Mouse (Mus musculus) ZHBTc4 (cell line): ENCODE data around the gene Bicra.

Experiments
- DNase-seq: peaks from one replicate; pipeline ENCODE4 v3.0.0-alpha.2; 2011; ENCODE audit warnings: low read depth, low spot score

The Bicra gene

DNA sequence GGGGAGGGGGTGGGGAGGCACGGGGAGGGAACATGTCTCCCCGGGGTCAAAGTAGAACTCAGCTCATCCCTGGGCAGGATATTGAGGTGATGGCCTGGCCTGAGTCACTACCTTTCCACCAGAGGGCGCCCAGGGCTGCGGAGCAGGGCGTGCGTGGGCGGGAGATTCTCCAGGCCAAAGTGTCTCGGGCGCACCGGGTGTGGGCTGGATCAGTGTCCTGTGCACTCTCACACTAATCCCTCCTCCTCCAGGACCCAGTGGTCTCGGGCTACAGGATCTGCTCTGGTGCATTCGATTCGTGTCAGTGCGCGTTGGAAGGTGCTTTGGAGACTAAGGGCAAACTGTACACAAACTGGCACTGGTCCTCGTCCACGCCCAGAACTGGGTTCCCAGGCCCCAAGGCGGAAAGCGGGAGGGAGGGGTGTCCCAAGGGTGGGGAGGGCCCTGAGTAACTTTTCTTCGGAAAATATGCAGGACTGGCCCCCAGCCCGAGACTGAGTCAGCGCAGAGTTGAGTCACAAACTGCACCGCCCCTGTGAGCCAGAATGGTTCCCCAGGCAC lies 99.3 kb downstream of the Bicra start:
- peak; percentile 96 for DNase-seq

DNA sequence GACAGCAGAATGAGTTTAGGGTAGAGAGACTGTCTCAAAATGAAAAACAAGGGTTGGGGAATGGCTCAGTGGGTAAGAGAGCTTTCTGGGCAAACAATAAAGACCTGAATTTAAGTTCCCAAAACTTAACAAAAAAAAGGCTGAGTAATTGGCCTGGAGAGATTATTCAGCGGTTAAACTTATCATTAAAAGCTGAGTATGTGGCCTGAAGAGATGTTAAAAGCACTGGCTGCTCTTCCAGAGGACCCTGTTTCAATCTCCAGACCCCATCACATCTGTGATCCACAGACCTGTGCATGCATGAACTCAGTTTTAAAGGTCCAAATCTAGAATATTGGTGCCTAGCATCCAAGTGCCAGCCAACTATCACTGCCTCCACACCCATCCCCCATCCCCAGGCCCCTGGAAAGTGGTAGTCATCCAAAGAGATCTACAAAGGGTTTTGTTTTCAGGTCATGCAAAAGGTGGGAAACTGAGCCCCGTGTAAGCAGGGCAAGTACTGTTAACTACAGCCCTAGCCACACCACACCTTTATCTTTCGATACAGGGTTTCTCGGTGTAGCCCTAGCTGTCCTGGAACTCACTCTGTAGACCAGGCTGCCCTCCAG lies 100.0 kb downstream of the Bicra start:
- DNase-seq: no peak

DNA sequence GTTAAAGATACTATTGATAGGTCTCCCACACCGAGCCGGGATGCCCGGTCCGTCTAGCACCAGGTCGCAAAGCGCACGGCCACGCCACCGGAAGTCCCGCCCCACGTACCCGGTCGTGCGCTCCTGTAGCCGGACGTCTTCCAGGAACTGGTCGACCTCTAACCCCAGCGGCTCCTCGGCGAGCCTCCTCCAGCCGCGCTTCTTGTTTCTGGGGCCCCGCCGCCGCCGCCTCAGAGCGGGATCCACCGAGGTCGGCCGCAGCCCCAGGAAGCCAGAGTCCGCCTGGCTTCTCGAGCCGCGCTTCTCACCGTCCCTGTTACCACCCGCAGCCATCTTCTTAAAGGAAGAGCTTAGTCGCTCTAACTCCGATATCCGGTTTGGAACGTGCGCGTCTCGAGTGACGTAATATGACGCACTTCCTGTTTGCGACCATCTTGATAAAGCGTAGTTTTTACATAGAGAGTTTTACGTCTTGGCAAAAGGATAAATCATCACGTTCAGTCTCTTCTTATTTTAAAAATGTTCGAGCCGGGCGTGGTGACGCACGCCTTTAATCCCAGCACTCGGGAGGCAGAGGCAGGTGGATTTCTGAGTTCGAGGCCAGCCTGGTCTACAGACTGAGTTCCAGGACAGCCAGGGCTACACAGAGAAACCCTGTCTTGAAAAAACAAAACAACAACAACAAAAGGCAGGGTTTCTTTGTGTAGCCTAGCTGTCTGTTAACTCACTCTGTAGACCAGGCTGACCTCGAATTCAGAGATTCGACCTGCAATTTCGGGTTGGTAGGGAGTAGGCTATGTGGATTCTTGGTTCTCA lies 101.8 kb downstream of the Bicra start, which contains the start of gene Nop53:
TSS of gene Nop53 (minus strand) at position 354 of the 816 bp plus-strand sequence.
- DNase-seq: peak; percentile 97

DNA sequence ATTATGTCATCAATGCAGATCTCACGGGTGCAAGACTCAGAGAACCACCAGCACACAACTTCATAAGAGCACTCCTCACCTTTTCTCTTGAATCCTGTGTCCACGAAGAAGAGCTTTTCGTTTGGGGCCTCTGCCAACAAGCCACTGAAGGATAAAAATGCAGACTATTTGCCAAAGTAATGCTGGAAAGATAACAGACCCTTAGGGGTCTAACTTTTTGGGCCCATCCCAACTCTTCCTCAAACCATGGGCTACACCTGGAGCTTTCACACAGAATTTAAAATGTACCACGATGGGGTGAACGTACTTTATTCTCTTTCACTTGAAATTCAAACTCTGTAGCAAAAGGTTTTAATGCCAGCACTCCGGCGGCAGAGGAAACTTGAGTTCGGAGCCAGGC lies 102.5 kb downstream of the Bicra start:
- DNase-seq: no peak

DNA sequence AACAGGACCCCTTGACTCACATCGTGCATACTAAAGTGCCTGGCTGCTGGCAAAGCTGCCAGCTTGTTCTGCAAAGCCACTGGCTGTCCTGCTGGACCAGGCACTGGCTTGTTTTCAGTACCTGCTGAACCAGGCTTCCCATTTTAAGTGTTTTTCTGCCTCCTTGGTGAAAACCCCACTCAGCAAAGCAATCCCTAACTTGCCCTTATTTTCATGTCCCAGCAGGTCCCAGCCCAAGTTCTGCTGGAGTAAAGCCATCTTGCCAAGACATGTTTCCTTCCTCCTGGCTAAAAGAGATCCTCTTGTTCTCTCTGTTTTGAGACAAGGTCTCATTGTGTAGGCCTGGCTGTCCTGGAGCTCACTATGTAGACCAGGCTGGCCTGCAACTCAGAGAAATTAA lies 103.4 kb downstream of the Bicra start:
- no peak for DNase-seq

DNA sequence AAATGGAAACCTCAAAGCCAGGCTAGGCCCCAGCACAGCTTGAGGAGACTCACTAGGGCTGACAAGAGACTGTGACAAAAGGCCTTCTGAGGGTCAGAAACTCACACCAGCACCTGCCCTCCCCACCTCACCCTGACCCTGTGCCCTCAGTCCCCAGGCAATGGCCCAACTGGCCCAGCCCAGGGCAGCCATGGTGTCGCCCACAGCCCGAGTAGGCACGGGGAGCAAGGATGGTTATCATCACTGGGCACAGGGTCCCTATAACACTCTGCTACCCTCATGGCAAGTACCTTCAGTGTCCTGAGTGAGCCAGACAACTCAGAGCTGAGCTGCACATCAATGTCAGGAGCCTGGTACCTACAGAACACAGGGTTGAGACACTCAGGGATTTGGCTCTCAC lies 109.1 kb downstream of the Bicra start:
- DNase-seq: no peak

DNA sequence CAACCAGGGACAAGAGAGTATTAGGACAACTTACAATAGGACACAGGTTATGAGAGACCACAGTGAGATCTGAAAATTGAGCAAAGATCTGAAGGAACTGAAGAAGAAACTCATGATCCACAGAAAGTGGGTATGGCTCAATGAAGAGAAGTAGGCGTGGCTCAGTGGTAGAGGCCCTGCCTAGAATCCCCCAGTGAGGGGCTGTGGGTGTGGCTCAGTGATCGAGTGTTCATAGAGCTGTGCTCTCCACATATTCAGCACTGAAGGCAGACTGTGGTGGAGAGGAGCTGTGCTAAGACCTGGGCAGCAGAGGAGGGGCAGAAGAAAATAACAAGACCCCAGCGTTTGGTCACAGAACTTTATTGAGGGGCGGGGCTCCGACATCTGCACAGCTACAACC lies 110.2 kb downstream of the Bicra start:
- peak; percentile 71 for DNase-seq

DNA sequence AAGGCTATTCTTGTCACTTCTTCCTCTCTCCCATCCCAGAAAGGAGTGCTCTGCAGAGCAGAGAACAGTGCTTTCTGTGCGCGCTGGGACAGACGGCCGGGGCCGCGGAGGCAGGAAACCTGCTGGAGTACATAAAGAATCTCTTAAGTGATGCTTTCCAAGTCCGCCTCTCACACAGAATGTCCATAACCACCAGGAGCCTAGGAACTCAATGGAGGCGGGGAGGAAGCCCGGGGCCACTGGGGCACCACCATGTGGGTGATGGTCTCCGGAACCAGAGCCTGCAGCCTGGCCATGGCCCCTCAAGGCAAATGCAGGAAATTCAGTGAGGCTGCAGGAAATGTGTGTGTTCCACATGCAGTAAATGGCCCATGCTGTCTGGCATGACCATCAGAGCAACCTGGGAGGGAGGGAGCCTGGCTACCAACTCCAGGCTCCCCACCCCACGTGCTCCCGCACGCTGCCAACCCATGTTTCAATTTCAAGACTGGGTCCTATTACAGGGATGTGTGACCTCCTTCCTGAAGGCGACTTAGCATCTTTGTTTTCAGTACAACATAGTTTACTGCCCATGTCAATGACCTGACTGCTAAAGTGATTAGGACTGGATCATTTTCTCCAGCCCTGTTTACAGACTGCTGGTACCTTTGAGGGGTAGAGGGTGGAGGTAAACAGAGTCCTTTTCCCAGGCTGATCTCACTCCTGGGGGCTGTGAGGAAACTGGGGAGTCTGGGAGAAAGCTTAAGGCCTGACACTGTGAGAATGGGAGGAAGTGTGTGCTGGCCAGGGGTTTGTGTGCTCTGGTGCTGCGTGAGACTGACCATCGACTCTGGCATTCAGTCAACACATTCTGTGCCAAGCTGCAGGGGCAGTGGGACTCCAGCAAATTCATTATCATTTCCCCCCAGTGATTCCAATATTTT lies 114.0 kb downstream of the Bicra start:
- DNase-seq: no peak

DNA sequence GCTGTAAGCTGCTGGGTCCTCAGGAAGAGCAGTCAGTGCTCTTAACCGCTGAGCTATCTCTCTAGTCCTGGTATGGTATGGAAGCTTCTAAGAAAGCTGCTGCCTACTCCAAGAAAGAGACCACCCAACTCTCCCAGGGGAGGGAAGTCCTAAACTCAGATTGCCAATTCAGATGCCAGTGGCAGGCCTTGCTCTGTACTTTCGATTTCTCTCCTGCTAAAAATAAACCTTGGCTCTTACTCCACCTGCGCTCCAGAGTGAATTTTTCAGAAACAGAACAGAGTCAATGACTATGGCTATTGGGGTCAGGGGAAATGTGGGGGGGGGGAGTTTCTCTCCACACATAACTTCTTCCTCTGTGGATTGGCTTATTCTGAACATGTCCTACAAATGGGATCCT lies 116.1 kb downstream of the Bicra start:
- no peak for DNase-seq

DNA sequence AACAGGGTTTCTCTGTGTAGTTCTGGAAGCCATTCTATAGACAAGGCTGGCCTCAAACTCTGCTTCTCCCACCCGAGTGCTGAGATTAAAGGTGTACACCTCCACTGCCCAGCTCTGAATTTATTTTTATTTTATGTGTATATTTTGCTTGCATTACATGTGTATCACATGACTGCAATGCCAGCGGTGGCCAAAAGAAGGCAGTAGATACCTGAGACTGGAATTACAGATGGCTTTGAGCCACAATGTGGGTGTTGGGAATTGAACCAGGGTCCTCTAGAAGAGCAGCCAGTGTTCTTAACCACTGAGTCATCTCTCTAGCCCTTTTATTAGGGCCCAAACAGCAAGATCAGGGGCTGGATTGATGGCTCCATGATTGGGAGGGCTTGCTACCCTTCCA lies 117.2 kb downstream of the Bicra start:
- peak; percentile 67 for DNase-seq

DNA sequence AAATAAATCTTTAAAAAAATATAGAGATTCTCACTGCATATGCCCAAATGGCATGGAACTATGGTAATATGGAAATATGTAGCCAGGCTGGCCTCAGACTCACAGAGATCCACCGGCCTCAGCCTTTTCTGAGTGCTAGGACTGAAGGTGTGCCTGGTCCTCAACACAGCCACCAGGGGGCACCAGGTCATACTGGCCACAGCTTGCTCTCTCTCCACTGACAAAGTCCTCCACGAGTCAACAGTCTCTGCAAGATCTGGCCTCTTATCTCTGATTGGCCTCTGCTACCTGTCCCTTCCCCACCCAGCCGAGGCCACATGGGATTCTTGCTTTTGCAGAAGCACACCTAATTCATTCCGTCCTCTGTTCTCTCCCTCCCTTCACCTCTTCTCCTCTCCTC lies 117.8 kb downstream of the Bicra start:
- peak; percentile 82 for DNase-seq

DNA sequence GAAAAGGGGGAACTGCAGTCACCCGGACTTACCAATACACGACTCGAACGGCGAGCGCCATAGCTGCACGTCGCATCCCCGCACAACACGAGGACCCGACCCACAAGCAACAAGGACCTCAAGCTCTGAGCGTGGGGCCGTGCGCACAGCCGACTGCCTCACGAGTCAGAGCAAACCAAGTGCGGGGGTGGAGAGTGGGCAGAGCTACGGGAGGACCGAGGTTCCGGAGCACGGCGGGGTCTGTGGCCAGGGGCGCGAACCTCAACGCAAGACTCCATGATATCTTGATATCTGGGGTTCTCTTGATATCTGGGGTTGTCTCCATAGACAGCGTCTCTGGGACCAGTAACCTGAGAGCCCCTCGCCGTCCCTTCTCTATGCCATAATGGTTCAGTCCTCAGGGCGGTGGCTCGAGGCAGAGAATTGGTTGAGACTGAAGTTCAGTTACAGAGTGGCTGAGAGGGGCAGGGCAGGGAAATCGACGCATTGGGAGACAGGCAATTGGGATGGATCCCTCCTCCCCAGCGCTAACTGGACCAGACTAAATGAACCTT lies 125.4 kb downstream of the Bicra start, which contains the start of gene Selenow:
TSS of gene Selenow (minus strand) at position 183 of the 554 bp plus-strand sequence.
- peak; percentile 97 for DNase-seq

DNA sequence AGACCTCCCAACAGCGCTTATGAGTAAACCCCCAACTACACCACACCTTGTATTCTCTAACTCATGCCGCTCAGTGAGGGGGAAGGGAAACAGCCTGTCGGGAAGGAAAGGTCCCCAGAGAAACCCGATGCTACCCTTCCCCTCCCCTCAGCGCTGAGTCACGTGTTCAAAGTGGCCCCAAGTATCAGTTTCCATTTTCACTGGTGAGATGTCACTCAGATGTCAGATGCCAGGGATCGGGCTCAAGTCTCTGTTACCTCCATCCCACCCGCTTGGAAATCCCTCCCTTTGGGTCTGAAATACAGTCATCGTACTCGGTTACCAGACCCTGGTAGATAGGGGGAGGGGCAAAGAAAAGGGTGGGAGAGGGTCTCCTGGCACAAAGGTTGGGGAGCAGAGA lies 125.9 kb downstream of the Bicra start:
- peak; percentile 53 for DNase-seq
